ENCODE assay signal across 9 mouse cellular contexts in genomic region chr16:20642161-20642560, GRCm38 (mm10). TPM values are rescaled to one million over a fixed set of nuclear protein-coding genes. Genes with fewer than 3 reads are reported as not detected.
DNase-seq lines count a peak whose midpoint lies in the region; ATAC-seq and TF ChIP-seq lines count a peak whose summit lies in the region.
"Had no signal": no experiment of that assay in that cellular context is flagged by ENCODE, and none has a peak within 500 bp of the region (broad histone marks: within the 10 kb centered on the region; RNA-seq: fewer than 3 reads in every experiment).

No protein-coding gene starts in this region.

- no peaks in the 10 kb centered on the region for H3K36me3 ChIP-seq in heart, postnatal 0 days (replicated peaks; ENCODE audit: control insufficient read depth, insufficient read depth, low read length)
- no peaks in the 10 kb centered on the region for H3K36me3 ChIP-seq in lung, embryonic 15.5 days

- H3K9ac ChIP-seq in heart, postnatal 0 days (replicated peaks; ENCODE audit: low read depth, low read length) = no peak overlapping the region
- no peak overlapping the region for H3K9ac ChIP-seq in lung, embryonic 15.5 days

- H3K4me1 ChIP-seq in heart, postnatal 0 days (ENCODE audit: control insufficient read depth, insufficient read depth) = no peaks in the 10 kb centered on the region
- no peaks in the 10 kb centered on the region for H3K4me1 ChIP-seq in lung, embryonic 15.5 days
- H3K4me1 ChIP-seq in olfactory bulb, adult 2 months (ENCODE audit: control insufficient read depth, insufficient read depth, low read length) = peaks cover 5% of the 10 kb centered on the region; the same call in 1 of the 2 replicates

- 3% methylated on average over 8 of the region's 8 CpGs for WGBS in heart, postnatal 0 days
- 0% methylated on average over 8 of the region's 8 CpGs for WGBS in lung, embryonic 15.5 days
- WGBS in olfactory bulb, adult 2 months = 5% methylated on average over 8 of the region's 8 CpGs

- peak; percentile 62 for TF ChIP-seq CTCF in heart, postnatal 0 days (IDR thresholded peaks at IDR 0.05; ENCODE audit: low read depth)
- TF ChIP-seq CTCF in olfactory bulb, adult 2 months (IDR thresholded peaks at IDR 0.05; ENCODE audit: insufficient read depth, low read depth, low read length) = peak; percentile 78

- no peak overlapping the region for H3K4me2 ChIP-seq in heart, postnatal 0 days (ENCODE audit: low read depth, low read length)
- no peak overlapping the region for H3K4me2 ChIP-seq in lung, embryonic 15.5 days

- H3K9me3 ChIP-seq in heart, postnatal 0 days (replicated peaks; ENCODE audit: control insufficient read depth, low read length) = no peaks in the 10 kb centered on the region
- no peaks in the 10 kb centered on the region for H3K9me3 ChIP-seq in lung, embryonic 15.5 days

- no peaks in the 10 kb centered on the region for H3K27me3 ChIP-seq in heart, postnatal 0 days (ENCODE audit: control insufficient read depth, insufficient read depth, low read length)
- H3K27me3 ChIP-seq in lung, embryonic 15.5 days = no peaks in the 10 kb centered on the region

- ATAC-seq in heart, postnatal 0 days (ENCODE audit: insufficient read depth, low read depth) = no peak
- peak; percentile 59 for ATAC-seq in lung, embryonic 15.5 days (ENCODE audit: borderline replicate concordance, extremely low read depth, low FRiP score, low TSS enrichment)

- H3K4me3 ChIP-seq in heart, postnatal 0 days (ENCODE audit: low read depth, low read length) = no peak overlapping the region
- H3K4me3 ChIP-seq in lung, embryonic 15.5 days = no peak overlapping the region
- H3K4me3 ChIP-seq in olfactory bulb, adult 2 months (ENCODE audit: insufficient read depth, low read depth, low read length) = no peak overlapping the region
- H3K4me3 ChIP-seq: erythroblast, embryonic 14.5 days had no signal

- DNase-seq in CD4-positive, CD25-positive, alpha-beta regulatory T cell, adult 2 months (ENCODE audit: low read depth, low spot score) = peak; percentile 69
- DNase-seq in adrenal gland, adult 8-10 months = peak; percentile 41
- DNase-seq in embryo, embryonic 11.5 days (ENCODE audit: low read depth, low spot score) = peak; percentile 46
- DNase-seq in heart, postnatal 0 days (ENCODE audit: low spot score) = peak; percentile 25
- peak; percentile 64 to 89 for DNase-seq in kidney, postnatal 36 days
- peak; percentile 80 for DNase-seq in thymus, postnatal 4 days

- no peak overlapping the region for H3K27ac ChIP-seq in heart, postnatal 0 days (ENCODE audit: low read depth)
- no peak overlapping the region for H3K27ac ChIP-seq in lung, embryonic 15.5 days
- H3K27ac ChIP-seq in olfactory bulb, adult 2 months (ENCODE audit: insufficient read depth, low read depth, low read length) = no peak overlapping the region

- TF ChIP-seq EP300 in heart, postnatal 0 days (IDR thresholded peaks at IDR 0.05; ENCODE audit: low read depth) = no peak

- TF ChIP-seq POLR2A in olfactory bulb, adult 2 months (IDR thresholded peaks at IDR 0.05; ENCODE audit: insufficient read depth, low read depth, low read length) = no peak

RNA-seq across cellular contexts. Expression of gene Psmd2, which starts 9.3 kb away (rescaled TPM):
- total RNA-seq in adrenal gland, adult 8-10 months (2022) = 100 to 1,000 TPM; 261 to 301 (median 279) TPM
- total RNA-seq in heart, postnatal 0 days (2014; rRNA removed; ENCODE audit: low replicate concordance) = 156 and 158 TPM in 2 replicates
- 198 and 206 TPM in 2 replicates for polyA plus RNA-seq in heart, postnatal 0 days (2015; fragmentation: Nextera tagmentation; extraction: Ambion mirVana)
- polyA plus RNA-seq in lung, embryonic 15.5 days (2015; fragmentation: Nextera tagmentation; extraction: Ambion mirVana) = 331 and 341 TPM in 2 replicates
- 1,015 TPM in 1 of 2 replicates, not detected in the other for polyA plus RNA-seq in olfactory bulb, adult 2 months (2012; ENCODE audit: insufficient read depth, insufficient read length, low replicate concordance, missing spikeins)

RNA-seq across cellular contexts. Expression of gene Ece2, which starts 12.5 kb away (rescaled TPM):
- 10 to 100 TPM; 11.0 to 45.0 (median 23.8) TPM for total RNA-seq in adrenal gland, adult 8-10 months (2022)
- 0.43 and 1.5 TPM in 2 replicates for total RNA-seq in heart, postnatal 0 days (2014; rRNA removed; ENCODE audit: low replicate concordance)
- 0.21 and 0.26 TPM in 2 replicates for polyA plus RNA-seq in heart, postnatal 0 days (2015; fragmentation: Nextera tagmentation; extraction: Ambion mirVana)
- polyA plus RNA-seq in lung, embryonic 15.5 days (2015; fragmentation: Nextera tagmentation; extraction: Ambion mirVana) = 2.4 and 3.2 TPM in 2 replicates
- not detected in 2 replicates for polyA plus RNA-seq in olfactory bulb, adult 2 months (2012; ENCODE audit: insufficient read depth, insufficient read length, low replicate concordance, missing spikeins)
- polyA plus RNA-seq: erythroblast, embryonic 14.5 days had no signal

RNA-seq across cellular contexts. Expression of gene Camk2n2, which starts 21.1 kb away (rescaled TPM):
- total RNA-seq in adrenal gland, adult 8-10 months (2022) = 10 to 100 TPM; 28.9 to 62.9 (median 41.8) TPM
- 0.31 and 1.5 TPM in 2 replicates for total RNA-seq in heart, postnatal 0 days (2014; rRNA removed; ENCODE audit: low replicate concordance)
- polyA plus RNA-seq in heart, postnatal 0 days (2015; fragmentation: Nextera tagmentation; extraction: Ambion mirVana) = 0.34 and 0.49 TPM in 2 replicates
- polyA plus RNA-seq in lung, embryonic 15.5 days (2015; fragmentation: Nextera tagmentation; extraction: Ambion mirVana) = 0.93 and 1.1 TPM in 2 replicates
- polyA plus RNA-seq in olfactory bulb, adult 2 months (2012; ENCODE audit: insufficient read depth, insufficient read length, low replicate concordance, missing spikeins) = not detected in 2 replicates
- polyA plus RNA-seq: erythroblast, embryonic 14.5 days had no signal

RNA-seq across cellular contexts. Expression of gene Eif4g1, which starts 26.0 kb away (rescaled TPM):
- total RNA-seq in adrenal gland, adult 8-10 months (2022) = 100 to 1,000 TPM; 347 to 386 (median 375) TPM
- 296 and 335 TPM in 2 replicates for total RNA-seq in heart, postnatal 0 days (2014; rRNA removed; ENCODE audit: low replicate concordance)
- 69.5 and 74.6 TPM in 2 replicates for polyA plus RNA-seq in heart, postnatal 0 days (2015; fragmentation: Nextera tagmentation; extraction: Ambion mirVana)
- polyA plus RNA-seq in lung, embryonic 15.5 days (2015; fragmentation: Nextera tagmentation; extraction: Ambion mirVana) = 170 and 177 TPM in 2 replicates
- polyA plus RNA-seq in olfactory bulb, adult 2 months (2012; ENCODE audit: insufficient read depth, insufficient read length, low replicate concordance, missing spikeins) = 96.5 and 986 TPM in 2 replicates

RNA-seq across cellular contexts. Expression of gene Alg3, which starts 30.6 kb away (rescaled TPM):
- total RNA-seq in adrenal gland, adult 8-10 months (2022) = 10 to 100 TPM; 22.3 to 30.0 (median 25.4) TPM
- total RNA-seq in heart, postnatal 0 days (2014; rRNA removed; ENCODE audit: low replicate concordance) = 15.3 and 21.6 TPM in 2 replicates
- polyA plus RNA-seq in heart, postnatal 0 days (2015; fragmentation: Nextera tagmentation; extraction: Ambion mirVana) = 20.2 and 20.7 TPM in 2 replicates
- 32.8 and 34.4 TPM in 2 replicates for polyA plus RNA-seq in lung, embryonic 15.5 days (2015; fragmentation: Nextera tagmentation; extraction: Ambion mirVana)
- not detected in 2 replicates for polyA plus RNA-seq in olfactory bulb, adult 2 months (2012; ENCODE audit: insufficient read depth, insufficient read length, low replicate concordance, missing spikeins)

Comparison
In these comparisons a context has a peak if more than half of its experiments do, and no peak if none do; other contexts are left out.
1. DNase-seq: peak in every context shown above with its lines; median percentile 80 in thymus, postnatal 4 days; 76 in kidney, postnatal 36 days; 69 in CD4-positive, CD25-positive, alpha-beta regulatory T cell, adult 2 months; 46 in embryo, embryonic 11.5 days; 41 in adrenal gland, adult 8-10 months; 25 in heart, postnatal 0 days.
2. RNA of gene Camk2n2, which starts 21.1 kb away (polyA plus RNA-seq): not detected in olfactory bulb, adult 2 months; 0.93 to 1.1 TPM in lung, embryonic 15.5 days and 0.34 to 0.49 TPM in heart, postnatal 0 days; every median in the first group is over 10 times any median in the second.